ENCODE assay signal across 8 mouse cellular contexts in genomic region chr11:4836755-4837154, GRCm38 (mm10). TPM values are rescaled to one million over a fixed set of nuclear protein-coding genes. Genes with fewer than 3 reads are reported as not detected.
DNase-seq lines count a peak whose midpoint lies in the region; ATAC-seq and TF ChIP-seq lines count a peak whose summit lies in the region.

No protein-coding gene starts in this region.

- peak; percentile 41 for DNase-seq in gastrocnemius, adult 2 months
- DNase-seq in gastrocnemius, postnatal 25 days: no peak
- peak; percentile 69 for DNase-seq in testis, postnatal 10 days (ENCODE audit: low spot score)
- no peak for DNase-seq in testis, postnatal 14 days (ENCODE audit: low spot score)
- peak; percentile 29 to 66 for DNase-seq in cerebellum, postnatal 25 days
- peak; percentile 84 for DNase-seq in induced T-regulatory cell, adult 2 months (ENCODE audit: low read depth)
- DNase-seq in lung, postnatal 36 days: peak; percentile 71

- H3K4me3 ChIP-seq in gastrocnemius, adult 2 months: no peak overlapping the region

- no peak overlapping the region for H3K27ac ChIP-seq in gastrocnemius, adult 2 months

- intact Hi-C loops in gastrocnemius, adult 2 months (cut with DNase I): loop anchor here (5.0 kb wide), 1 partner anchor 399 kb away; no protein-coding TSS in a partner anchor

- no peak for ATAC-seq in erythroid progenitor cell, adult 5-6 weeks (replicated peaks; ENCODE audit: low FRiP score, poor library complexity, severe bottlenecking)

- TF ChIP-seq CTCF in gastrocnemius, adult 2 months (IDR thresholded peaks at IDR 0.05): peak; percentile 88

RNA-seq across cellular contexts. Expression of gene Nf2, which starts 12.6 kb away (rescaled TPM):
- total RNA-seq in gastrocnemius, adult 2 months (2021): 10 to 100 TPM; 50.7 to 59.7 TPM
- total RNA-seq in gastrocnemius, postnatal 25 days (2021): 10 to 100 TPM; 42.0 to 46.6 TPM
- 7.2 and 7.5 TPM in 2 replicates for total RNA-seq in erythroid progenitor cell, adult 5-6 weeks (2015; ENCODE audit: low replicate concordance)
- total RNA-seq in erythroid progenitor cell, adult 5-6 weeks (2017; ENCODE audit: low replicate concordance): 18.2 and 19.0 TPM in 2 replicates

RNA-seq across cellular contexts. Expression of gene Nipsnap1, which starts 37.0 kb away (rescaled TPM):
- under 1 TPM; 0.20 to 0.31 TPM for total RNA-seq in gastrocnemius, adult 2 months (2021)
- total RNA-seq in gastrocnemius, postnatal 25 days (2021): 1 to 10 TPM in 1 of 2 experiments, under 1 TPM in 1; 0.64 to 1.1 TPM
- not detected in 2 replicates for total RNA-seq in erythroid progenitor cell, adult 5-6 weeks (2015; ENCODE audit: low replicate concordance)
- 1.3 and 12.7 TPM in 2 replicates for total RNA-seq in erythroid progenitor cell, adult 5-6 weeks (2017; ENCODE audit: low replicate concordance)

RNA-seq across cellular contexts. Expression of gene Thoc5, which starts 58.4 kb away (rescaled TPM):
- total RNA-seq in gastrocnemius, adult 2 months (2021): 10 to 100 TPM; 15.5 to 16.7 TPM
- total RNA-seq in gastrocnemius, postnatal 25 days (2021): 10 to 100 TPM; 11.7 to 14.5 TPM
- 3.6 and 4.6 TPM in 2 replicates for total RNA-seq in erythroid progenitor cell, adult 5-6 weeks (2015; ENCODE audit: low replicate concordance)
- total RNA-seq in erythroid progenitor cell, adult 5-6 weeks (2017; ENCODE audit: low replicate concordance): 8.3 and 12.7 TPM in 2 replicates

Comparison
In these comparisons a context has a peak if more than half of its experiments do, and no peak if none do; other contexts are left out.
1. DNase-seq: peak in gastrocnemius, adult 2 months (single experiment), testis, postnatal 10 days (single experiment), cerebellum, postnatal 25 days (2 of 2), induced T-regulatory cell, adult 2 months (single experiment) and lung, postnatal 36 days (single experiment); none in gastrocnemius, postnatal 25 days (single experiment) and testis, postnatal 14 days (single experiment).